Comparison of ENCODE assay signal across 8 mouse cellular contexts in the genomic region with DNA sequence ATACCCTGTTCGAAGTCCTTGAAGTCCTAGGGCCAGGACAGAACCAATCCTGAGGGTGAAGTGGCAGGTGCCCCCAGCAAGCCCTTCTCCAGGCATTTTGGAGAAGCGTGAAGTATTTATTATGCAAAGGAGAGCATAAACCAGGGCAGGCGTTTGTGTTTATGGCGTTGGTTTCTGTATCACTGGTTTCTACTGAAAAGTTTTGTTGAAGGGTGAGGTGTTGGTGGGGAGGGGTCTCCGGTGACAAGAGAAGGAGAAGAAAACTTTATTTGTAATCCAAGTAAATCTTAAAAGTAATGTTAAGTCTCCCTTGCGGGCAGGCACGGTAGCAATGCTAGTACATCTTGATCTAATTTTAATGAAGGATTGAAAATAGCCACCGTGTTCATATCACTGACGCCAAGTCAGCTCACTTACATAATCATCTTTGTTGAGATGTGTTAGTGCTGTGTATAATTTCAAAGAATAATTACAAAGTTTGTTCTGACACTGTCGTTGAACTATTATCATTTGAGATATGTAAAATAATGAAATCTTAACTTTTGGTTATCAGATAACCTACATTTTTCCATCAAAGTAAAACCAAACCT.
DNase-seq lines count a peak whose midpoint lies in the region; ATAC-seq and TF ChIP-seq lines count a peak whose summit lies in the region.

No protein-coding gene starts in this region.

- no peak for ATAC-seq in cerebellum, adult (ENCODE audit: insufficient number of reproducible peaks, low FRiP score, low TSS enrichment)
- no peak for ATAC-seq in lung, embryonic 16.5 days (ENCODE audit: low read depth)
- ATAC-seq in hindbrain, embryonic 16.5 days, result no peak
- ATAC-seq in midbrain, postnatal 0 days (ENCODE audit: low FRiP score), result no peak

- no peaks in the 10 kb centered on the region for H3K27me3 ChIP-seq in lung, embryonic 16.5 days (ENCODE audit: control insufficient read depth, insufficient read depth, low read depth, low read length)
- H3K27me3 ChIP-seq in hindbrain, embryonic 16.5 days (replicated peaks; ENCODE audit: control insufficient read depth, insufficient read depth, low read length), result no peaks in the 10 kb centered on the region
- no peaks in the 10 kb centered on the region for H3K27me3 ChIP-seq in midbrain, postnatal 0 days (ENCODE audit: insufficient read depth, low read length)

- H3K9me3 ChIP-seq in lung, embryonic 16.5 days (ENCODE audit: control insufficient read depth, low read length), result no peaks in the 10 kb centered on the region
- H3K9me3 ChIP-seq in hindbrain, embryonic 16.5 days (ENCODE audit: control insufficient read depth, low read length), result no peaks in the 10 kb centered on the region
- H3K9me3 ChIP-seq in midbrain, postnatal 0 days (ENCODE audit: low read length), result no peaks in the 10 kb centered on the region

- TF ChIP-seq CTCF in midbrain, postnatal 0 days (IDR thresholded peaks at IDR 0.05), result no peak

- H3K36me3 ChIP-seq in lung, embryonic 16.5 days (ENCODE audit: control insufficient read depth, insufficient read depth, low read length), result 0 out of 2 replicates have a peak, but pooled peaks cover 2% of the 10 kb centered on the region
- no peaks in the 10 kb centered on the region for H3K36me3 ChIP-seq in hindbrain, embryonic 16.5 days (ENCODE audit: control insufficient read depth, insufficient read depth, low read length)
- no peaks in the 10 kb centered on the region for H3K36me3 ChIP-seq in midbrain, postnatal 0 days (ENCODE audit: insufficient read depth, low read length)

- peak; percentile 16 for DNase-seq in cerebellum, adult 11 months
- DNase-seq in lung, postnatal 4 days, result no peak
- no peak for DNase-seq in midbrain, postnatal 0 days (ENCODE audit: low spot score)
- DNase-seq in thymus, postnatal 4 days, result no peak
- DNase-seq in gastrocnemius, postnatal 14 days, result no peak

- peak overlapping the region; percentile 85 for H3K4me3 ChIP-seq in lung, embryonic 16.5 days (ENCODE audit: low read length)
- peak overlapping the region; percentile 79 for H3K4me3 ChIP-seq in hindbrain, embryonic 16.5 days (ENCODE audit: low read length)
- H3K4me3 ChIP-seq in midbrain, postnatal 0 days (ENCODE audit: low read depth, low read length), result peak overlapping the region; percentile 82

- intact Hi-C loops in gastrocnemius, postnatal 14 days (cut with DNase I; ENCODE audit: low total_unique reads), result no loop called here

- WGBS in lung, embryonic 16.5 days, result 9% methylated on average over 10 of the region's 10 CpGs
- WGBS in hindbrain, embryonic 16.5 days, result 19% methylated on average over 10 of the region's 10 CpGs
- WGBS in midbrain, postnatal 0 days, result 15% methylated on average over 10 of the region's 10 CpGs

- H3K9ac ChIP-seq in lung, embryonic 16.5 days (ENCODE audit: low read length), result peak overlapping the region; percentile 86
- peak overlapping the region; percentile 79 for H3K9ac ChIP-seq in hindbrain, embryonic 16.5 days (ENCODE audit: low read depth, low read length)
- H3K9ac ChIP-seq in midbrain, postnatal 0 days (replicated peaks; ENCODE audit: low read length, poor library complexity, severe bottlenecking), result peak overlapping the region; percentile 69

- peak overlapping the region; percentile 79 for H3K4me2 ChIP-seq in lung, embryonic 16.5 days (ENCODE audit: low read depth, low read length)
- H3K4me2 ChIP-seq in hindbrain, embryonic 16.5 days (ENCODE audit: low read length), result peak overlapping the region; percentile 86
- H3K4me2 ChIP-seq in midbrain, postnatal 0 days (ENCODE audit: low read depth, low read length, poor library complexity, severe bottlenecking), result peak overlapping the region; percentile 82

- H3K27ac ChIP-seq in lung, embryonic 16.5 days (ENCODE audit: low read length), result peak overlapping the region; percentile 91
- no peak overlapping the region for H3K27ac ChIP-seq in hindbrain, embryonic 16.5 days (ENCODE audit: low read depth, low read length)
- H3K27ac ChIP-seq in midbrain, postnatal 0 days (ENCODE audit: low read depth, low read length), result no peak overlapping the region

- H3K4me1 ChIP-seq in lung, embryonic 16.5 days (replicated peaks; ENCODE audit: control insufficient read depth, insufficient read depth, low read length), result peaks cover 12% of the 10 kb centered on the region; the same call in 1 of the 2 replicates
- H3K4me1 ChIP-seq in hindbrain, embryonic 16.5 days (ENCODE audit: control insufficient read depth, insufficient read depth, low read depth, low read length), result peaks cover 14% of the 10 kb centered on the region
- no peaks in the 10 kb centered on the region for H3K4me1 ChIP-seq in midbrain, postnatal 0 days (ENCODE audit: insufficient read depth, low read length)
